In genomic region chr19:15801811-15802486, GRCm38 (mm10) we compare ENCODE assay signal across 8 mouse cellular contexts.
DNase-seq lines count a peak whose midpoint lies in the region; ATAC-seq and TF ChIP-seq lines count a peak whose summit lies in the region.

No protein-coding gene starts in this region.

- peaks cover 9% of the 10 kb centered on the region; the same call in 1 of the 2 replicates for H3K4me1 ChIP-seq in forebrain, embryonic 11.5 days (replicated peaks; ENCODE audit: control insufficient read depth, insufficient read depth, low read length)
- peaks cover 7% of the 10 kb centered on the region for H3K4me1 ChIP-seq in heart, embryonic 16.5 days (ENCODE audit: control insufficient read depth, insufficient read depth, low read length)
- H3K4me1 ChIP-seq in liver, embryonic 14.5 days (replicated peaks; ENCODE audit: control insufficient read depth in 2 of 2, insufficient read depth in 2 of 2, low read length in 1 of 2): 0 out of 4 replicates have a peak, but pooled peaks cover 0 to 4% of the 10 kb centered on the region in 2 experiments
- H3K4me1 ChIP-seq in neural tube, embryonic 11.5 days (ENCODE audit: control insufficient read depth, insufficient read depth, low read length): peaks cover 9% of the 10 kb centered on the region
- 0 out of 2 replicates have a peak, but pooled peaks cover 5% of the 10 kb centered on the region for H3K4me1 ChIP-seq in stomach, embryonic 16.5 days (ENCODE audit: control insufficient read depth, insufficient read depth, low read length)

- TF ChIP-seq CTCF in C2C12 (IDR thresholded peaks at IDR 0.05; ENCODE audit: control insufficient read depth, insufficient read depth, insufficient read length): peak; percentile 44
- peak; percentile 77 for TF ChIP-seq CTCF in liver, embryonic 14.5 days (IDR thresholded peaks at IDR 0.05; ENCODE audit: low read depth)

- no peak overlapping the region for H3ac ChIP-seq in C2C12 (ENCODE audit: control insufficient read depth, insufficient read length, low read depth)

- H3K4me2 ChIP-seq in forebrain, embryonic 11.5 days (ENCODE audit: low read depth, low read length, severe bottlenecking): peak overlapping the region; percentile 41
- H3K4me2 ChIP-seq in heart, embryonic 16.5 days (ENCODE audit: low read depth, low read length): peak overlapping the region; percentile 74
- peak overlapping the region; percentile 43 for H3K4me2 ChIP-seq in liver, embryonic 14.5 days (ENCODE audit: low read depth)
- peak overlapping the region; percentile 43 for H3K4me2 ChIP-seq in neural tube, embryonic 11.5 days (ENCODE audit: low read depth)
- peak overlapping the region; percentile 62 for H3K4me2 ChIP-seq in stomach, embryonic 16.5 days (ENCODE audit: low read depth, low read length)

- H3K79me2 ChIP-seq in C2C12 (ENCODE audit: control insufficient read depth, insufficient read depth): no peaks in the 10 kb centered on the region

- peak overlapping the region; percentile 81 for H3K27ac ChIP-seq in forebrain, embryonic 11.5 days (ENCODE audit: low read depth, low read length)
- H3K27ac ChIP-seq in heart, embryonic 16.5 days (ENCODE audit: low read length): no peak overlapping the region
- H3K27ac ChIP-seq in liver, embryonic 14.5 days: no peak overlapping the region
- H3K27ac ChIP-seq in neural tube, embryonic 11.5 days (ENCODE audit: low read depth, low read length): peak overlapping the region; percentile 82
- H3K27ac ChIP-seq in stomach, embryonic 16.5 days (ENCODE audit: low read length): no peak overlapping the region

- no peaks in the 10 kb centered on the region for H3K36me3 ChIP-seq in C2C12 (ENCODE audit: control insufficient read depth, insufficient read depth)
- no peaks in the 10 kb centered on the region for H3K36me3 ChIP-seq in forebrain, embryonic 11.5 days (ENCODE audit: control insufficient read depth, insufficient read depth, low read length)
- H3K36me3 ChIP-seq in heart, embryonic 16.5 days (ENCODE audit: control insufficient read depth, insufficient read depth): no peaks in the 10 kb centered on the region
- H3K36me3 ChIP-seq in liver, embryonic 14.5 days (replicated peaks; ENCODE audit: control insufficient read depth, insufficient read depth, low read depth): no peaks in the 10 kb centered on the region
- no peaks in the 10 kb centered on the region for H3K36me3 ChIP-seq in neural tube, embryonic 11.5 days (ENCODE audit: control insufficient read depth, insufficient read depth, low read length)
- no peaks in the 10 kb centered on the region for H3K36me3 ChIP-seq in stomach, embryonic 16.5 days (ENCODE audit: control insufficient read depth, insufficient read depth, low read length)

- no peaks in the 10 kb centered on the region for H3K79me3 ChIP-seq in C2C12 (ENCODE audit: low read depth)

- H3K9me3 ChIP-seq in forebrain, embryonic 11.5 days (ENCODE audit: control insufficient read depth, low read length): no peaks in the 10 kb centered on the region
- no peaks in the 10 kb centered on the region for H3K9me3 ChIP-seq in heart, embryonic 16.5 days (replicated peaks; ENCODE audit: control insufficient read depth, low read length)
- no peaks in the 10 kb centered on the region for H3K9me3 ChIP-seq in liver, embryonic 14.5 days (ENCODE audit: control insufficient read depth, low read length)
- H3K9me3 ChIP-seq in neural tube, embryonic 11.5 days (ENCODE audit: control insufficient read depth, low read length): no peaks in the 10 kb centered on the region
- no peaks in the 10 kb centered on the region for H3K9me3 ChIP-seq in stomach, embryonic 16.5 days (replicated peaks; ENCODE audit: control insufficient read depth, low read length)

- peak overlapping the region; percentile 1; the same call in 1 of the 2 replicates for H3K9ac ChIP-seq in forebrain, embryonic 11.5 days (ENCODE audit: low read length)
- no peak overlapping the region for H3K9ac ChIP-seq in heart, embryonic 16.5 days (ENCODE audit: low read length)
- no peak overlapping the region for H3K9ac ChIP-seq in liver, embryonic 14.5 days (replicated peaks)
- H3K9ac ChIP-seq in neural tube, embryonic 11.5 days (ENCODE audit: low read length): no peak overlapping the region
- H3K9ac ChIP-seq in stomach, embryonic 16.5 days (ENCODE audit: low read length): peak overlapping the region; percentile 43

- peak; percentile 86 for DNase-seq in brain, embryonic 18.5 days (ENCODE audit: low read depth, low spot score)
- peak; percentile 87 for DNase-seq in forebrain, embryonic 11.5 days (ENCODE audit: low spot score)
- DNase-seq in kidney, postnatal 36 days: peak; percentile 69 to 78
- peak; percentile 13 to 31 (median 30) for DNase-seq in liver, embryonic 14.5 days (ENCODE audit: low read depth in 3 of 3, low spot score in 3 of 3)
- peak; percentile 85 for DNase-seq in neural tube, embryonic 11.5 days (ENCODE audit: low spot score)

- TF ChIP-seq EP300 in liver, embryonic 14.5 days (IDR thresholded peaks at IDR 0.05; ENCODE audit: low read depth): no peak

- H3K4me3 ChIP-seq in C2C12 (ENCODE audit: insufficient read depth, poor library complexity, severe bottlenecking): no peak overlapping the region
- peak overlapping the region; percentile 9; the same call in 1 of the 2 replicates for H3K4me3 ChIP-seq in forebrain, embryonic 11.5 days (ENCODE audit: low read depth, low read length)
- peak overlapping the region; percentile 45 for H3K4me3 ChIP-seq in heart, embryonic 16.5 days (ENCODE audit: low read length)
- peak overlapping the region in 1 of 2 experiments; percentile 49; a peak in 2 of 4 replicates for H3K4me3 ChIP-seq in liver, embryonic 14.5 days (ENCODE audit: insufficient read depth in 1 of 2, low read depth in 2 of 2, low read length in 2 of 2)
- peak overlapping the region; percentile 14 for H3K4me3 ChIP-seq in neural tube, embryonic 11.5 days (ENCODE audit: low read depth, low read length)
- H3K4me3 ChIP-seq in stomach, embryonic 16.5 days (replicated peaks; ENCODE audit: low read length): peak overlapping the region; percentile 37

- peaks cover 12% of the 10 kb centered on the region for H3K27me3 ChIP-seq in C2C12 (ENCODE audit: control insufficient read depth, insufficient read depth, insufficient read length)
- peaks cover 29% of the 10 kb centered on the region for H3K27me3 ChIP-seq in forebrain, embryonic 11.5 days (ENCODE audit: control insufficient read depth, insufficient read depth, low read length)
- H3K27me3 ChIP-seq in heart, embryonic 16.5 days (ENCODE audit: control insufficient read depth, insufficient read depth, low read length): peaks cover 15% of the 10 kb centered on the region
- no peaks in the 10 kb centered on the region for H3K27me3 ChIP-seq in liver, embryonic 14.5 days (ENCODE audit: control insufficient read depth, insufficient read depth, low read length)
- no peaks in the 10 kb centered on the region for H3K27me3 ChIP-seq in neural tube, embryonic 11.5 days (ENCODE audit: control insufficient read depth, insufficient read depth, low read length)
- H3K27me3 ChIP-seq in stomach, embryonic 16.5 days (ENCODE audit: control insufficient read depth, insufficient read depth, low read length): peaks cover 3% of the 10 kb centered on the region

- 3% methylated on average over 17 of the region's 17 CpGs for WGBS in forebrain, embryonic 11.5 days
- 5% methylated on average over 16 of the region's 17 CpGs for WGBS in heart, embryonic 16.5 days
- 3% methylated on average over 17 of the region's 17 CpGs for WGBS in liver, embryonic 14.5 days (ENCODE audit: insufficient replicate concordance)
- WGBS in neural tube, embryonic 11.5 days: 6% methylated on average over 17 of the region's 17 CpGs
- WGBS in stomach, embryonic 16.5 days: 7% methylated on average over 17 of the region's 17 CpGs

- peak; percentile 72 for ATAC-seq in forebrain, embryonic 11.5 days (replicated peaks; ENCODE audit: low FRiP score)
- peak; percentile 61 for ATAC-seq in heart, embryonic 16.5 days (replicated peaks; ENCODE audit: extremely low read depth, insufficient read depth, low FRiP score)
- ATAC-seq in liver, embryonic 14.5 days (ENCODE audit: insufficient read depth): no peak
- peak; percentile 84 for ATAC-seq in neural tube, embryonic 11.5 days (ENCODE audit: insufficient read depth, low FRiP score, low TSS enrichment)
- peak; percentile 74; the same call in 1 of the 2 replicates for ATAC-seq in stomach, embryonic 16.5 days (ENCODE audit: insufficient read depth, low FRiP score)

TF ChIP-seq in C2C12, 6 proteins besides CTCF, POLR2A, EP300 and RAD21:
- TF ChIP-seq USF1 (IDR thresholded peaks at IDR 0.05; ENCODE audit: low read depth) (no peak), MYOG (IDR thresholded peaks at IDR 0.05; ENCODE audit: control insufficient read depth, extremely low read depth, insufficient read length) (no peak), MYOD1 (IDR thresholded peaks at IDR 0.05; ENCODE audit: control insufficient read depth, insufficient read length, low read depth) (no peak), CEBPB (IDR thresholded peaks at IDR 0.05; ENCODE audit: low read depth) (no peak), FOSL1 (IDR thresholded peaks at IDR 0.05; ENCODE audit: insufficient read depth, low read length, poor library complexity, severe bottlenecking) (no peak), MAX (IDR thresholded peaks at IDR 0.05) (no peak)

Comparison
In these comparisons a context has a peak if more than half of its experiments do, and no peak if none do; other contexts are left out.
1. DNase-seq: peak in every context shown above with its lines; median percentile 87 in forebrain, embryonic 11.5 days; 86 in brain, embryonic 18.5 days; 85 in neural tube, embryonic 11.5 days; 74 in kidney, postnatal 36 days; 30 in liver, embryonic 14.5 days.
2. H3K27ac ChIP-seq: peak in forebrain, embryonic 11.5 days (single experiment) and neural tube, embryonic 11.5 days (single experiment); none in heart, embryonic 16.5 days (single experiment), liver, embryonic 14.5 days (single experiment) and stomach, embryonic 16.5 days (single experiment).
3. H3K9ac ChIP-seq: peak in forebrain, embryonic 11.5 days (single experiment) and stomach, embryonic 16.5 days (single experiment); none in heart, embryonic 16.5 days (single experiment), liver, embryonic 14.5 days (single experiment) and neural tube, embryonic 11.5 days (single experiment).
4. Peak in every context shown above with its lines, with median percentiles within 50 percentile points of each other: H3K4me2 ChIP-seq.